11 mouse cellular contexts compared by ENCODE assay signal in genomic region chr3:53598153-53598800, GRCm38 (mm10). TPM values are rescaled to one million over a fixed set of nuclear protein-coding genes. Genes with fewer than 3 reads are reported as not detected.
DNase-seq lines count a peak whose midpoint lies in the region; ATAC-seq and TF ChIP-seq lines count a peak whose summit lies in the region.
"Had no signal": no experiment of that assay in that cellular context is flagged by ENCODE, and none has a peak within 500 bp of the region (broad histone marks: within the 10 kb centered on the region; RNA-seq: fewer than 3 reads in every experiment).

No protein-coding gene starts in this region.

- peak; percentile 84 for ATAC-seq in intestine, embryonic 15.5 days
- ATAC-seq in midbrain, embryonic 15.5 days (replicated peaks): no peak

- 11% methylated on average over 9 of the region's 9 CpGs for WGBS in intestine, embryonic 15.5 days
- 10% methylated on average over 9 of the region's 9 CpGs for WGBS in midbrain, embryonic 15.5 days

- H3K4me3 ChIP-seq in intestine, embryonic 15.5 days (replicated peaks): no peak overlapping the region
- H3K4me3 ChIP-seq in midbrain, embryonic 15.5 days: no peak overlapping the region
- no peak overlapping the region for H3K4me3 ChIP-seq in gastrocnemius, adult 2 months
- H3K4me3 ChIP-seq: forebrain, embryonic 12.5 days; liver, embryonic 13.5 days had no signal

- H3K9me3 ChIP-seq in intestine, embryonic 15.5 days: no peaks in the 10 kb centered on the region
- H3K9me3 ChIP-seq in midbrain, embryonic 15.5 days: no peaks in the 10 kb centered on the region
- H3K9me3 ChIP-seq: forebrain, embryonic 12.5 days; liver, embryonic 13.5 days had no signal

- intact Hi-C loops in gastrocnemius, adult 2 months (cut with DNase I): no loop called here

- no peak for TF ChIP-seq CTCF in gastrocnemius, adult 2 months (IDR thresholded peaks at IDR 0.05)

- no peak overlapping the region for H3K9ac ChIP-seq in intestine, embryonic 15.5 days
- no peak overlapping the region for H3K9ac ChIP-seq in midbrain, embryonic 15.5 days
- H3K9ac ChIP-seq: forebrain, embryonic 12.5 days; liver, embryonic 13.5 days had no signal

- H3K36me3 ChIP-seq in intestine, embryonic 15.5 days: no peaks in the 10 kb centered on the region
- no peaks in the 10 kb centered on the region for H3K36me3 ChIP-seq in midbrain, embryonic 15.5 days (replicated peaks)
- H3K36me3 ChIP-seq: forebrain, embryonic 12.5 days; liver, embryonic 13.5 days had no signal

- peak overlapping the region; percentile 56 for H3K27ac ChIP-seq in intestine, embryonic 15.5 days
- no peak overlapping the region for H3K27ac ChIP-seq in midbrain, embryonic 15.5 days
- H3K27ac ChIP-seq in gastrocnemius, adult 2 months: no peak overlapping the region
- H3K27ac ChIP-seq: forebrain, embryonic 12.5 days; liver, embryonic 13.5 days had no signal

- DNase-seq in heart, adult 11 months: peak; percentile 18
- no peak for DNase-seq in heart, adult 9 months (ENCODE audit: low spot score in 2 of 2)
- DNase-seq in R1 (ENCODE audit: low read depth, low spot score): peak; percentile 88
- peak; percentile 50 to 61 for DNase-seq in kidney, postnatal 36 days
- DNase-seq in thymus, postnatal 36 days: no peak
- no peak for DNase-seq in gastrocnemius, adult 2 months
- DNase-seq: cerebellum, adult 9-10 months; liver, embryonic 13.5 days had no signal

- H3K27me3 ChIP-seq in intestine, embryonic 15.5 days (replicated peaks): no peaks in the 10 kb centered on the region
- no peaks in the 10 kb centered on the region for H3K27me3 ChIP-seq in midbrain, embryonic 15.5 days (replicated peaks)
- H3K27me3 ChIP-seq: forebrain, embryonic 12.5 days; liver, embryonic 13.5 days had no signal

- H3K4me2 ChIP-seq in intestine, embryonic 15.5 days (replicated peaks): peak overlapping the region; percentile 45
- no peak overlapping the region for H3K4me2 ChIP-seq in midbrain, embryonic 15.5 days
- H3K4me2 ChIP-seq: forebrain, embryonic 12.5 days; liver, embryonic 13.5 days had no signal

- H3K4me1 ChIP-seq in intestine, embryonic 15.5 days (replicated peaks): peaks cover 6% of the 10 kb centered on the region; the same call in 1 of the 2 replicates
- peaks cover 4% of the 10 kb centered on the region; the same call in 1 of the 2 replicates for H3K4me1 ChIP-seq in midbrain, embryonic 15.5 days
- H3K4me1 ChIP-seq: liver, embryonic 13.5 days had no signal

RNA-seq across cellular contexts. Expression of gene Frem2, which starts 58.9 kb away (rescaled TPM):
- 7.1 and 8.0 TPM in 2 replicates for polyA plus RNA-seq in intestine, embryonic 15.5 days (2015; fragmentation: Nextera tagmentation; extraction: Ambion mirVana)
- 1.0 and 1.1 TPM in 2 replicates for polyA plus RNA-seq in midbrain, embryonic 15.5 days (2015; fragmentation: Nextera tagmentation; extraction: Ambion mirVana)
- 1 to 10 TPM in 1 of 2 experiments, under 1 TPM in 1; 0.94 to 3.9 TPM for total RNA-seq in gastrocnemius, adult 2 months (2021)

Comparison
In these comparisons a context has a peak if more than half of its experiments do, and no peak if none do; other contexts are left out.
1. DNase-seq: peak in heart, adult 11 months (single experiment), R1 (single experiment) and kidney, postnatal 36 days (2 of 2); none in heart, adult 9 months (0 of 2), thymus, postnatal 36 days (0 of 2) and gastrocnemius, adult 2 months (single experiment).